Mouse (Mus musculus) hindbrain, embryonic 14.5 days (tissue): ENCODE measurements at regions not wholly inside any gene's neighbourhood (a gene's known extent, or its start where the extent isn't known, plus 50 kb on each side); places are given as distances from the start of the nearest gene placed in this dataset.

Source experiments
- ATAC-seq: fragments of 200-750 bp; cut with Nextera tagmentation; 2 replicates; pipeline ENCODE4 v1.8.0; 2017; ENCODE audit warnings: moderate number of reproducible peaks, mild to moderate bottlenecking, moderate TSS enrichment, moderate library complexity; ENCODE audit not compliant: low FRiP score
- DNase-seq: peaks from one replicate; pipeline ENCODE4 v3.0.0-alpha.2; 2015; ENCODE audit warnings: low spot score
- H3K27ac ChIP-seq: fragments of 300-500 bp; sonication (generic); 2 replicates; pipeline ENCODE4 v1.5.1; 2014; ENCODE audit warnings: mild to moderate bottlenecking, moderate library complexity
- H3K27me3 ChIP-seq: fragments of 300-500 bp; sonication (generic); 2 replicates; pipeline ENCODE4 v1.6.1; 2014; ENCODE audit warnings: mild to moderate bottlenecking, low read length, mixed read lengths; ENCODE audit not compliant: control insufficient read depth, insufficient read depth
- H3K36me3 ChIP-seq: fragments of 300-500 bp; sonication (generic); replicated peaks from 2 replicates; pipeline ENCODE4 v1.6.1; 2014; ENCODE audit not compliant: control insufficient read depth, insufficient read depth
- H3K4me1 ChIP-seq: fragments of 300-500 bp; sonication (generic); replicated peaks from 2 replicates; pipeline ENCODE4 v1.6.1; 2014; ENCODE audit warnings: antibody characterized with exemption, low read length, mixed read lengths; ENCODE audit not compliant: control insufficient read depth, insufficient read depth
- H3K4me2 ChIP-seq: fragments of 300-500 bp; sonication (generic); replicated peaks from 2 replicates; pipeline ENCODE4 v1.6.1; 2014; ENCODE audit warnings: mild to moderate bottlenecking, moderate library complexity
- H3K4me3 ChIP-seq: fragments of 300-500 bp; sonication (generic); replicated peaks from 2 replicates; pipeline ENCODE4 v1.5.1; 2014; ENCODE audit warnings: mild to moderate bottlenecking, low read length
- H3K9ac ChIP-seq: fragments of 300-500 bp; sonication (generic); 2 replicates; pipeline ENCODE4 v1.6.1; 2014
- H3K9me3 ChIP-seq: fragments of 300-500 bp; sonication (generic); 2 replicates; pipeline ENCODE4 v1.6.1; 2016; ENCODE audit warnings: low read length; ENCODE audit not compliant: control insufficient read depth
- WGBS: fragments of 180-500 bp; shearing (Covaris S2); extraction: QIAGEN DNeasy Blood & Tissue Kit; methylation state at CpG from one replicate; pipeline ENCODE4 v1.1.7; 2014; 5-methylcytosine and 5-hydroxymethylcytosine counted together

DNA sequence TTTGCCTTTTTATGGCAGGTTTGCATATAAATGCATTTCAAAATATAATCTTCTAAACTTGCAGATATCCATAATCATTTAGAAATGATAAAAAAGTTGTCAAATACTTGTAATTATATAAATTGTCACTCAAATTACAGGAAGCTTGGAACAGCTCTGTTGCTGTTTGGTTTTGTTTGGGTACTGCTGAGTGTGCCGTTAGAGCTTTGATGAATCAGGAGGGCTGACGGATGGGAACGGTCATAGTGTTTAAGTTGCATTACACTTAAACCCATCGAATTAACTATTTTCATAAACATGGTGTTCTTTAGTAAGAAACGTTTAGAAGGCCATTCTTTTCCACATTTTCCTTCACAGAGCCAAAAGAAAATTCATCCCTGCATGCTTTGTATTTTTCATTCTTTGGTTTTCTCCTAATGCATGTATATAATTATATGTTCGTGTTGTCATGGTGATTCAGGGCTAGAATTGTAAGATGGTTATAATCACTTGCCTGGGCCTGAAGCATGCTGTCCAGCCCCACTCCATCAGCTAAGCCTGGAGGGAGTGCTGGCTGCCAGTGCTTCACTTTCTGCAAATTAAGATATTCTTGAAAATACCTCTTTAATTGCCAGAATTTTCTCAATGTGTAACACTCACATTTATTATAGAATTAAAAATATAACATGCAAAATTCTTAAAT, 92.4 kb upstream of the Dnajc19 start:
- no peaks in the 10 kb centered on the region for H3K27me3 ChIP-seq
- no peak for ATAC-seq
- no peaks in the 10 kb centered on the region for H3K4me1 ChIP-seq
- H3K27ac ChIP-seq: no peak overlapping the region
- H3K36me3 ChIP-seq: no peaks in the 10 kb centered on the region
- WGBS: 67% methylated on average over 6 of the region's 6 CpGs
- H3K9ac ChIP-seq: no peak overlapping the region
- H3K9me3 ChIP-seq: 0 out of 2 replicates have a peak, but pooled peaks cover 4% of the 10 kb centered on the region
- no peak for DNase-seq
- no peak overlapping the region for H3K4me3 ChIP-seq
- no peak overlapping the region for H3K4me2 ChIP-seq

DNA sequence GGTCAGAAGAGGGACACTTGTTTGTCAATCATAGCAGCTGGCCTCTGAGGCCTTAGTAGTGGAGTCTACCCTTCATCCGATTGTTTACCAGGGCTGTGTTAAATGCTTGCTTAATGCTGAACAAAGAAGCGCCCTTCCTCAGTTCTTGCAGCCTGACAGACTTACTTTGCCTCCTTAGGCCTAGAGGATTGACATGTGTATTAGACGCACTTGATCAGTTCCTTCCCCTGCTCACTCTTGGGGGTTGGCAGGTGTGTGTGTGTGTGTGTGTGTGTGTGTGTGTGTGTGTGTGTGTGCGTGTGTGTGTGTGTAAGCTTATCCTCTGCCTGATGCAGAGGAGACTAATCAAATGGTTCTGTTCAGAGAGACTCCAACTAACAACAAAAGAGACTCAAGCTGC, 91.8 kb upstream of the Dnajc19 start:
- H3K9me3 ChIP-seq: 0 out of 2 replicates have a peak, but pooled peaks cover 4% of the 10 kb centered on the region
- 50% methylated on average over 4 of the region's 4 CpGs for WGBS
- no peaks in the 10 kb centered on the region for H3K27me3 ChIP-seq
- DNase-seq (no peak), ATAC-seq (no peak)
- H3K36me3 ChIP-seq: no peaks in the 10 kb centered on the region
- H3K4me3 ChIP-seq: no peak overlapping the region
- no peak overlapping the region for H3K27ac ChIP-seq
- no peak overlapping the region for H3K9ac ChIP-seq
- no peak overlapping the region for H3K4me2 ChIP-seq
- no peaks in the 10 kb centered on the region for H3K4me1 ChIP-seq

GRCm38 (mm10) chr3:34171893-34172292, 90.8 kb upstream of the Dnajc19 start:
- Histone ChIP-seq H3K9ac (no peak overlapping the region), H3K9me3 (no peaks in the 10 kb centered on the region), H3K4me1 (no peaks in the 10 kb centered on the region), H3K27ac (no peak overlapping the region), H3K36me3 (no peaks in the 10 kb centered on the region), H3K4me3 (no peak overlapping the region), H3K27me3 (no peaks in the 10 kb centered on the region), H3K4me2 (no peak overlapping the region)
- no peak for DNase-seq
- 67% methylated on average over 6 of the region's 6 CpGs for WGBS
- ATAC-seq: no peak

- ATAC-seq (no peak), DNase-seq (no peak)
- WGBS: 91% methylated on average over 1 of the region's 1 CpGs
- Histone ChIP-seq H3K4me2 (no peak overlapping the region), H3K4me3 (no peak overlapping the region), H3K27ac (no peak overlapping the region), H3K36me3 (no peaks in the 10 kb centered on the region), H3K4me1 (no peaks in the 10 kb centered on the region), H3K9ac (no peak overlapping the region), H3K27me3 (no peaks in the 10 kb centered on the region), H3K9me3 (no peaks in the 10 kb centered on the region)
Measured at GRCm38 (mm10) chr3:34168087-34168486, 87.0 kb upstream of the Dnajc19 start.

DNA sequence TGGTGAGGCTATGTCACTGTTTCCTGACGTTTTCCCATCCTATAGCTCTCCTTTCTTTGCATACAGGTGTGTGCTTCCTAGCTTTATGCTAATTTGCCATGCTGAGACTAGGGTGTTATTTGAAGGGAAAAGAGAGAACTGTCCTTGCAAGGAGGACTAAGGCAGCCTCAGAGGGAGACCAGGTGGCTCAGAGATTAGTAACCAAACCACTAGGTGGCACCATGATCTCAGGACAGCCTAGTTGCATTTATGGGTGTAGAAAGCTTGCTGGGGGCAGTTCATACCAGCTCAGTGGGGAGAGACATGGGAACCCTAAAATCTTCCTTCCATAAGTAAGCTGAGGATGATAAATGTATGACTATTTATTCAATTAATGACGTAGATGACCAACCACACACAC, 68.9 kb upstream of the Dnajc19 start:
- no peak overlapping the region for H3K9ac ChIP-seq
- no peak for ATAC-seq
- H3K27ac ChIP-seq: no peak overlapping the region
- no peaks in the 10 kb centered on the region for H3K27me3 ChIP-seq
- H3K9me3 ChIP-seq: no peaks in the 10 kb centered on the region
- no peak overlapping the region for H3K4me2 ChIP-seq
- H3K36me3 ChIP-seq: no peaks in the 10 kb centered on the region
- no peak overlapping the region for H3K4me3 ChIP-seq
- WGBS: 62% methylated on average over 2 of the region's 2 CpGs
- DNase-seq: no peak
- no peaks in the 10 kb centered on the region for H3K4me1 ChIP-seq

- no peaks in the 10 kb centered on the region for H3K27me3 ChIP-seq
- ATAC-seq (no peak), DNase-seq (no peak)
- H3K9me3 ChIP-seq: no peaks in the 10 kb centered on the region
- no peak overlapping the region for H3K27ac ChIP-seq
- H3K4me2 ChIP-seq: no peak overlapping the region
- H3K4me1 ChIP-seq: no peaks in the 10 kb centered on the region
- H3K9ac ChIP-seq: no peak overlapping the region
- WGBS: 81% methylated on average over 2 of the region's 2 CpGs
- H3K36me3 ChIP-seq: no peaks in the 10 kb centered on the region
- H3K4me3 ChIP-seq: no peak overlapping the region
Measured at GRCm38 (mm10) chr3:34143652-34144051, 62.5 kb upstream of the Dnajc19 start.

GRCm38 (mm10) chr3:34139227-34139626, 58.1 kb upstream of the Dnajc19 start:
- ATAC-seq: no peak
- H3K27me3 ChIP-seq: no peaks in the 10 kb centered on the region
- H3K9ac ChIP-seq: no peak overlapping the region
- no peaks in the 10 kb centered on the region for H3K36me3 ChIP-seq
- H3K27ac ChIP-seq: no peak overlapping the region
- DNase-seq: no peak
- H3K4me2 ChIP-seq: no peak overlapping the region
- no peak overlapping the region for H3K4me3 ChIP-seq
- no peaks in the 10 kb centered on the region for H3K9me3 ChIP-seq
- WGBS: 81% methylated on average over 9 of the region's 9 CpGs
- H3K4me1 ChIP-seq: no peaks in the 10 kb centered on the region

DNA sequence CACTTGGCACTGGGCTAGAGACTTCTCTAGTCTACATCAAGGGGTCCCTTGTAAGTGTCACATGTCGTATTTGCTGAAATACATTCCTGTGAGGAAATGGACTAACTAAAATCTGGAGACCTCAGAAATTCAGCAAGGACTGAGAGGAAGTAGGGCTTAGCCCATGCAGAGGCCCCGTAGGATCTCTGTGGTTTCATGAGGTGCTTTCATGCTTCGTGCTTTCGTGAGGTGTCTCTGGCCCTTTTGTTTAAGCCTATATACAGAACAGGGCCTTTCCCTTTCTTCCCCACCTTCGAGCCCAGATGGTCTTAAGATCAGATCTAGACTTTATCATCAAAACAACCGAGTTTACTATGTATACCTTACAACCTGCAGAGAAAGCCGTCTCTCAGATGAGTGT, 56.9 kb upstream of the Dnajc19 start:
- no peak for DNase-seq
- Histone ChIP-seq H3K4me1 (no peaks in the 10 kb centered on the region), H3K36me3 (no peaks in the 10 kb centered on the region), H3K9ac (no peak overlapping the region), H3K4me3 (no peak overlapping the region), H3K9me3 (no peaks in the 10 kb centered on the region), H3K27ac (no peak overlapping the region), H3K27me3 (no peaks in the 10 kb centered on the region), H3K4me2 (no peak overlapping the region)
- ATAC-seq: no peak
- 90% methylated on average over 7 of the region's 7 CpGs for WGBS

- no peak for ATAC-seq
- Histone ChIP-seq H3K27ac (no peak overlapping the region), H3K36me3 (no peaks in the 10 kb centered on the region), H3K27me3 (no peaks in the 10 kb centered on the region), H3K4me1 (no peaks in the 10 kb centered on the region), H3K9ac (no peak overlapping the region), H3K9me3 (no peaks in the 10 kb centered on the region), H3K4me2 (no peak overlapping the region), H3K4me3 (no peak overlapping the region)
- 85% methylated on average over 2 of the region's 2 CpGs for WGBS
- no peak for DNase-seq
Measured at GRCm38 (mm10) chr3:34136385-34136784, 55.3 kb upstream of the Dnajc19 start.
